Mouse (Mus musculus) kidney, postnatal 0 days (tissue): ENCODE measurements around the gene Tbx18. TPM values are rescaled to one million over a fixed set of nuclear protein-coding genes. Genes with fewer than 3 reads are reported as not detected.

ENCODE experiments used
- ATAC-seq: fragments of 200-750 bp; cut with Nextera tagmentation; replicated peaks from 2 replicates; pipeline ENCODE4 v1.8.0; 2017; ENCODE audit warnings: low read depth, moderate number of reproducible peaks, moderate TSS enrichment, moderate library complexity; ENCODE audit not compliant: low FRiP score
- DNase-seq: peaks from one replicate; pipeline ENCODE4 v3.0.0-alpha.2; 2016; ENCODE audit warnings: low spot score
- H3K27ac ChIP-seq: fragments of 300-500 bp; sonication (generic); 2 replicates; pipeline ENCODE4 v1.5.1; 2014; ENCODE audit warnings: mild to moderate bottlenecking
- H3K27me3 ChIP-seq: fragments of 300-500 bp; sonication (generic); 2 replicates; pipeline ENCODE4 v1.6.1; 2014; ENCODE audit warnings: low read length, mixed read lengths; ENCODE audit not compliant: insufficient read depth
- H3K36me3 ChIP-seq: fragments of 300-500 bp; sonication (generic); 2 replicates; pipeline ENCODE4 v1.6.1; 2014; ENCODE audit warnings: low read length, mixed read lengths; ENCODE audit not compliant: insufficient read depth
- H3K4me1 ChIP-seq: fragments of 300-500 bp; sonication (generic); replicated peaks from 2 replicates; pipeline ENCODE4 v1.6.1; 2014; ENCODE audit warnings: antibody characterized with exemption, low read length, mixed read lengths; ENCODE audit not compliant: insufficient read depth
- H3K4me2 ChIP-seq: fragments of 300-500 bp; sonication (generic); 2 replicates; pipeline ENCODE4 v1.6.1; 2014; ENCODE audit warnings: mild to moderate bottlenecking, low read length, moderate library complexity, mixed read lengths
- H3K4me3 ChIP-seq: fragments of 300-500 bp; sonication (generic); replicated peaks from 2 replicates; pipeline ENCODE4 v1.5.1; 2014; ENCODE audit warnings: low read depth, low read length
- H3K9ac ChIP-seq: fragments of 300-500 bp; sonication (generic); 2 replicates; pipeline ENCODE4 v1.6.1; 2014; ENCODE audit warnings: low read depth, low read length
- H3K9me3 ChIP-seq: fragments of 300-500 bp; sonication (generic); replicated peaks from 2 replicates; pipeline ENCODE4 v1.6.1; 2016; ENCODE audit warnings: low read length, inconsistent platforms, mixed read lengths
- CTCF ChIP-seq: IDR thresholded peaks from 2 replicates; pipeline ENCODE4 v1.5.1; 2016; ENCODE audit warnings: antibody characterized with exemption, low read depth, mild to moderate bottlenecking, moderate library complexity
- WGBS: fragments of 180-500 bp; shearing (Covaris S2); extraction: QIAGEN DNeasy Blood & Tissue Kit; methylation state at CpG from one replicate; pipeline ENCODE4 v1.1.7; 2014; 5-methylcytosine and 5-hydroxymethylcytosine counted together
- polyA plus RNA-seq: library from polyadenylated mRNA; unstranded; fragments of >200 nt; fragmentation: Nextera tagmentation; extraction: Ambion mirVana; gene quantifications from 2 replicates; pipeline ENCODE4 v1.2.1, GENCODE M21; 2015

Gene Tbx18
- polyA plus RNA-seq = 0.84 and 0.89 TPM in 2 replicates

DNA sequence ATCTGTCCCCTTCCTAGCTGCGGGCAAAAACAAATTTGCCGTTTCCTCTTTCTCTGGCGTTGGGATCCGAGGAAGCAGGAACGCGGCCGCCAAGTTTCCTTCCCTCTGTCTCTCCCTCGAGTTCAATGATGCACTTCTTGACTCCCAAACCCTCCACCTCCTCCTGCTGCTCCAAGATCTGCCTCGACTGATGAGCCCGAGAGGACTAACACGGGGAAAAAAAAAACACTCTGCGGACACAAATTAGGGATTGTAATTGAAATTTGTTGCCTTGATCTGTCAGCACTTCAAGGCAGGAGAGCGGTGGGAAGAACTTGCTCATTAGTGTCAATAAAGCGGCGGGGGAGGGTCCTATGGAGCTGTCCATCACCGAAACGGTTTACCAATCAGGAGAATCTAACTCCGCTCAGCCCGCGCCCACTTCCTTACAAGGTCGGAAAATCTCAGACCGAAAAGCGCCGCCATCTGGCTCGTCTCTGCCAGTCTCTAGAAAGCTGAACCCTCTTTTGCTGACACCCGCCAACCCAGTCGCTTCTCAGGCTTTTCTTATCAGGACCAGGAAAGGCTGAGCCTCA is at the start of gene Tbx18:
Tbx18 (minus strand) TSS at position 300 of the 575 bp plus-strand sequence.
- H3K4me2 ChIP-seq = peak within 1 kb of the TSS; percentile 72
- under 1% methylated on average over 27 of the region's 27 CpGs for WGBS
- H3K4me1 ChIP-seq = 0 out of 2 replicates have a peak, but pooled peaks cover 11% of the 10 kb centered on the region
- ATAC-seq = no peak; the same call in 1 of the 2 replicates
- H3K27ac ChIP-seq = no peak within 1 kb of the TSS
- peaks cover 77% of the 10 kb centered on the region for H3K27me3 ChIP-seq
- peak within 1 kb of the TSS; percentile 48 for H3K4me3 ChIP-seq
- peak; percentile 86 for DNase-seq
- TF ChIP-seq CTCF = peak; percentile 35; the same call in 1 of the 2 replicates
- peak within 1 kb of the TSS; percentile 49 for H3K9ac ChIP-seq
- no peaks in the 10 kb centered on the region for H3K9me3 ChIP-seq
- H3K36me3 ChIP-seq = no peaks in the 10 kb centered on the region

- WGBS = 60% methylated on average over 2 of the region's 2 CpGs
- H3K27me3 ChIP-seq = no peaks in the 10 kb centered on the region
- no peak for DNase-seq
Observed at GRCm38 (mm10) chr9:87773951-87774350, 42.9 kb upstream of the Tbx18 start.

DNA sequence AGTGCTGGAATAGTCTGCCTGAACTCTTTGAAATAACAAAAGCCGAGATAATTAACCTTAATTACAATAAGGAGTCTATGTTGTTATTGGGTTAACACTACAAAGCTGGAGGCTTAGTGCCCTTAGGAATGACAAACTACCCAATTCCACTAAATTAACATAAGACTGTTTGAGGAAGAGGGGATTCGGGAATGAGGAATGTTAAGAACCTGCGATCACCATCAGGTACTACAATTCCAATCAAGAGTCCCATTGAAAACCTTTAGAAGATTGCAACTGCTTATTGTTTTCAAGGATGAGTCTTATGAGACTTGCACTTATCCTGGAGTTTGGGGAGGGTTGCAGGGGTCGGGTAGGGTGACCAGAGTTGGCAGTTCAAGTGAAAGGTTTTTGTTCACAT is 24.6 kb upstream of the Tbx18 start:
- no peaks in the 10 kb centered on the region for H3K4me1 ChIP-seq

More at GRCm38 (mm10) chr9:87773951-87774350, 42.9 kb upstream of the Tbx18 start:
- no peak overlapping the region for H3K4me3 ChIP-seq
- H3K4me1 ChIP-seq = no peaks in the 10 kb centered on the region
- H3K4me2 ChIP-seq = no peak overlapping the region
- no peak overlapping the region for H3K9ac ChIP-seq
- no peaks in the 10 kb centered on the region for H3K9me3 ChIP-seq
- H3K27ac ChIP-seq = no peak overlapping the region
- TF ChIP-seq CTCF = no peak
- no peak for ATAC-seq
- no peaks in the 10 kb centered on the region for H3K36me3 ChIP-seq

DNA sequence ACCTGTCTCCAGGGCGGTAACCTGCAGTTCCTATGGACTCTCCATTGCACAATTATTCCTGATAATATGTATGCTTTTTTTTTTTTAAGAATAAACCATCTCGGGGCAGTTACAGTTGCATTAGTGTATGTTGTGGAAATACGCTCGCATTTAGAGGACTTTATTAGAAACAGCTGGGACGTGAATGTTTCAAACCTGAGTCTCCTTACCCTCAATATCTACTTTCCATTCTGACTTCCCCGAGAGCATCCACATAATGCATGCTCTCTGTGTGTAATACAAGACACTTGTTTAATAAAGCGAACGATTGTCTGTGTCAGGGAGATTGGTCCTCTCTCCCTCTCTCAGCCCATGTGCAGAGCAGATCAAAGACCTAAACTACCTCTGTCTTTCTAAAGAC is 10.5 kb upstream of the Tbx18 start:
- Histone ChIP-seq H3K27me3 (peaks cover 48% of the 10 kb centered on the region), H3K9me3 (no peaks in the 10 kb centered on the region), H3K9ac (no peak overlapping the region), H3K4me2 (no peak overlapping the region), H3K4me3 (no peak overlapping the region), H3K36me3 (no peaks in the 10 kb centered on the region), H3K27ac (no peak overlapping the region), H3K4me1 (no peaks in the 10 kb centered on the region)
- DNase-seq = no peak
- 80% methylated on average over 8 of the region's 8 CpGs for WGBS
- no peak for ATAC-seq
- TF ChIP-seq CTCF = no peak

More for the DNA sequence above, 24.6 kb upstream of the Tbx18 start:
- Histone ChIP-seq H3K9me3 (no peaks in the 10 kb centered on the region), H3K27ac (no peak overlapping the region), H3K27me3 (no peaks in the 10 kb centered on the region), H3K4me2 (no peak overlapping the region), H3K4me3 (no peak overlapping the region), H3K9ac (no peak overlapping the region), H3K36me3 (no peaks in the 10 kb centered on the region)
- DNase-seq (no peak), ATAC-seq (no peak)
- no peak for TF ChIP-seq CTCF
- WGBS = 53% methylated on average over 4 of the region's 4 CpGs

GRCm38 (mm10) chr9:87740667-87741066 is 9.6 kb upstream of the Tbx18 start:
- no peak overlapping the region; the same call in 1 of the 2 replicates for H3K4me3 ChIP-seq
- 5% methylated on average over 11 of the region's 11 CpGs for WGBS
- H3K4me2 ChIP-seq = peak overlapping the region; percentile 34; the same call in 1 of the 2 replicates
- H3K27me3 ChIP-seq = peaks cover 54% of the 10 kb centered on the region
- peak; percentile 68; the same call in 1 of the 2 replicates for ATAC-seq
- no peak overlapping the region for H3K27ac ChIP-seq
- H3K4me1 ChIP-seq = no peaks in the 10 kb centered on the region
- peak; percentile 71 for DNase-seq
- H3K9ac ChIP-seq = no peak overlapping the region
- TF ChIP-seq CTCF = peak; percentile 76
- H3K36me3 ChIP-seq = no peaks in the 10 kb centered on the region
- no peaks in the 10 kb centered on the region for H3K9me3 ChIP-seq

- DNase-seq (no peak), ATAC-seq (no peak; the same call in 1 of the 2 replicates)
- Histone ChIP-seq H3K27me3 (peaks cover 59% of the 10 kb centered on the region), H3K4me1 (no peaks in the 10 kb centered on the region), H3K9ac (no peak overlapping the region), H3K27ac (no peak overlapping the region), H3K9me3 (no peaks in the 10 kb centered on the region), H3K36me3 (no peaks in the 10 kb centered on the region), H3K4me3 (no peak overlapping the region; the same call in 1 of the 2 replicates), H3K4me2 (peak overlapping the region; percentile 34)
- no peak for TF ChIP-seq CTCF
- WGBS = 3% methylated on average over 20 of the region's 20 CpGs
Observed at GRCm38 (mm10) chr9:87740241-87740645, 9.2 kb upstream of the Tbx18 start.
